Mouse (Mus musculus) liver, adult 2 months (tissue): ENCODE data around the gene Plgrkt.

ENCODE experiments used
- CTCF ChIP-seq: fragments of 200-500 bp; IDR thresholded peaks from 2 replicates; pipeline ENCODE4 v1.5.1; 2011; ENCODE audit warnings: low read depth, low read length, control low read depth
- POLR2A ChIP-seq: fragments of 200-500 bp; IDR thresholded peaks from 2 replicates; pipeline ENCODE4 v1.6.1; 2011; ENCODE audit warnings: low read length, control low read depth; ENCODE audit not compliant: insufficient read depth; ENCODE audit errors: extremely low read depth

- TF ChIP-seq CTCF (peak; percentile 95), POLR2A (no peak)
These were observed 12.0 kb downstream of the Plgrkt start for GRCm38 (mm10) chr19:29354895-29355877.
